Mouse (Mus musculus) right cerebral cortex, postnatal 10 days (tissue): ENCODE data around the gene Fkbp11.
"Not testable (repeated sequence)": the region's sequence is repeated elsewhere in the genome, so short reads cannot be mapped to it uniquely, and the experiment has no call there.

Experiments
- DNase-seq, 2 experiments: peaks; one replicate each; pipeline ENCODE4 v3.0.0; 2021; ENCODE audit warnings: low spot score in 2 of 2

Fkbp11 gene

GRCm38 (mm10) chr15:98727443-98728321, at the start of gene Fkbp11:
Gene Fkbp11, minus strand, starts transcription at chr15:98728198.
- peak; percentile 61 to 70 for DNase-seq

GRCm38 (mm10) chr15:98777762-98778161, 49.8 kb upstream of the Fkbp11 start, which contains the start of gene Wnt10b:
Gene Wnt10b, minus strand, starts transcription at chr15:98778150.
- no peak for DNase-seq

GRCm38 (mm10) chr15:98777005-98777616, 49.1 kb upstream of the Fkbp11 start:
- no peak for DNase-seq

- DNase-seq = no peak
These were observed 48.4 kb upstream of the Fkbp11 start for GRCm38 (mm10) chr15:98776280-98777004.

GRCm38 (mm10) chr15:98775533-98775932, 47.5 kb upstream of the Fkbp11 start:
- DNase-seq = no peak

GRCm38 (mm10) chr15:98774096-98774495, 46.1 kb upstream of the Fkbp11 start:
- DNase-seq = no peak

GRCm38 (mm10) chr15:98772511-98773211, 44.7 kb upstream of the Fkbp11 start:
- DNase-seq = no peak

GRCm38 (mm10) chr15:98771813-98772425, 43.9 kb upstream of the Fkbp11 start:
- DNase-seq = no peak

- DNase-seq = no peak
These were observed 40.3 kb upstream of the Fkbp11 start for GRCm38 (mm10) chr15:98768259-98768658.

- DNase-seq = no peak
These were observed 37.9 kb upstream of the Fkbp11 start for GRCm38 (mm10) chr15:98765929-98766328.

- peak; percentile 98 for DNase-seq
These were observed 34.9 kb upstream of the Fkbp11 start, which contains the start of gene Arf3 for GRCm38 (mm10) chr15:98762670-98763529. Gene Arf3, minus strand, starts transcription at chr15:98763214.

GRCm38 (mm10) chr15:98762201-98762621, 34.2 kb upstream of the Fkbp11 start:
- peak; percentile 88 to 91 for DNase-seq

GRCm38 (mm10) chr15:98754125-98754524, 26.1 kb upstream of the Fkbp11 start:
- DNase-seq = no peak

- no peak for DNase-seq
These were observed 25.0 kb upstream of the Fkbp11 start for GRCm38 (mm10) chr15:98753021-98753423.

- no peak for DNase-seq
These were observed 21.1 kb upstream of the Fkbp11 start for GRCm38 (mm10) chr15:98749093-98749492.

- no peak for DNase-seq
These were observed 19.3 kb upstream of the Fkbp11 start for GRCm38 (mm10) chr15:98747296-98747695.

- no peak for DNase-seq
These were observed 18.5 kb upstream of the Fkbp11 start for GRCm38 (mm10) chr15:98746344-98746965.

- not testable (repeated sequence) for DNase-seq
These were observed 15.9 kb upstream of the Fkbp11 start for GRCm38 (mm10) chr15:98743863-98744262.

- DNase-seq = no peak
These were observed 14.9 kb upstream of the Fkbp11 start for GRCm38 (mm10) chr15:98742766-98743428.
